Mouse (Mus musculus) liver, adult 2 months (tissue): ENCODE data around the gene Fam117b.

Experiments used
- CTCF ChIP-seq: fragments of 200-500 bp; IDR thresholded peaks from 2 replicates; pipeline ENCODE4 v1.5.1; 2011; ENCODE audit warnings: low read depth, low read length, control low read depth
- POLR2A ChIP-seq: fragments of 200-500 bp; IDR thresholded peaks from 2 replicates; pipeline ENCODE4 v1.6.1; 2011; ENCODE audit warnings: low read length, control low read depth; ENCODE audit not compliant: insufficient read depth; ENCODE audit errors: extremely low read depth

DNA sequence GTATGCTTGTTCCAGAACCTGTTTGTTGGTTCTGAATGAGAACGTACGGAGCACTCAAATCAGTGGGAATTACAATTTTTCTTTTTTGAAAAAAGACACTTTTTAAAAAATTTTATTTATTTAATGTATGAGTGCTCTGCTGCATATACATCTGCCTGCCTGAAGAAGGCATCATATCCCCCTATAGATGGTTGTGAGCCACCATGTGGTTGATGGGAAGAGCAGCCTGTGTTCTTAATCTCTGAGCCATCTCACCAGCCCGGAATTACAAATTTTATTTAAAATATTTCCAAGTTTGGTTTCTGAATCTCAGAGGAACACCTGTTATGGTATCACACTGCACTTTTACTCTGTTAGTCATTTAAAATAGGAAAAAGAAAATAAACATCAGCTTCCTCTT is 38.8 kb upstream of the Fam117b start:
- TF ChIP-seq CTCF (no peak), POLR2A (no peak)
